Mouse (Mus musculus) right cerebral cortex, adult 18-20 months (tissue): ENCODE measurements around the gene Dgkz.

Source experiments
- DNase-seq: peaks from one replicate; pipeline ENCODE4 v3.0.0; 2022; ENCODE audit warnings: mixed read lengths

Dgkz gene

GRCm38 (mm10) chr2:91975581-91976541 lies at the start of gene Dgkz:
Dgkz (minus strand) TSS chr2:91975864.
- no peak for DNase-seq

DNA sequence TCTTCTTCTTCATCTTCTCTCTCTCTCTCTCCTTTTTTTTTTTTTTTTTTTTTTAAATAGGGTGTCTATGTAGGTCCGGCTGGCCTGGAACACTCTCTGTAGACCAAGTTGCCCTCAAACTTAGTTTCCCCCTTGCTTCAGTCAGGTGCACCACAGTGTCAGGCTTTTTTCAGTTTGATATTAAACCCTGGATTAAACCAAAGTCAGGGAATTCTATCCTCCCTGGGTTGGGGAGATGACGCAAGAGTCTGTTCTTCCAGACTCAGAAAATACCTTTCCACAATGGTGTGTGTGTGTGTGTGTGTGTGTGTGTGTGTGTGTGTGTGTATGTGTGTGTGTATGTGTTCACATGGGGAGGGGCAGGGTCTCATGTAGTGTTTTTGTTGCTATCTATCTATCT lies 49.5 kb upstream of the Dgkz start:
- DNase-seq = no peak

GRCm38 (mm10) chr2:92024274-92024672 lies 48.6 kb upstream of the Dgkz start, which contains the start of gene Creb3l1:
Creb3l1 (minus strand) TSS chr2:92024502.
- peak; percentile 15 for DNase-seq

GRCm38 (mm10) chr2:92023362-92024273 lies 48.0 kb upstream of the Dgkz start:
- no peak for DNase-seq

DNA sequence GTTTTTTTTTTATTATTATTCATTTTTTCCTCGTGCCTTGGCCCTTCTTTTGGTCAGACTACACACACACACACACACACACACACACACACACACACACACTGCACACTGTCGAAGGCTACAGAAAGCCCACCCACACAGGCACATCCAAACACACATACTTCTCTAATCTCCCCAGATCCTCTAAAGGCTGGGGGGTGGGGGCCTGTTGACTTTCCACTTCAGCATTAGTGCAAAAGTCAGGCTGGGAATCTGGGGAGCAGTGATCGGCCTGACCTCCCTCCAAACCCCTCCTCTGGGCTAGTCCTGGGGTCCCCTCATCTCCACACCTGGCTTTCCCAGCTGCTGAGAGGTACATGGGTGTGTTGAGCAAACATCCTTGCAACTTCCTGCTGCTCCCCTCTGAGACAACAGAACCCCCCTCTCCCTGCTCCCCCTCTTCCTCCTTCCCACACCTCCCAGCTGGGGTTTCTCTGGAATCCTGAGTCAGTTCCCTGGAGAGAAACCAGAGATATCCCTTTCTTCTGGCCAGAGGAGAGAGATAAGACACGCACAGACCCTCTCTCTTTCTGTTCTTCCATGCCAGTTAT lies 45.1 kb upstream of the Dgkz start:
- no peak for DNase-seq

GRCm38 (mm10) chr2:92017440-92017839 lies 41.8 kb upstream of the Dgkz start:
- DNase-seq = no peak

DNA sequence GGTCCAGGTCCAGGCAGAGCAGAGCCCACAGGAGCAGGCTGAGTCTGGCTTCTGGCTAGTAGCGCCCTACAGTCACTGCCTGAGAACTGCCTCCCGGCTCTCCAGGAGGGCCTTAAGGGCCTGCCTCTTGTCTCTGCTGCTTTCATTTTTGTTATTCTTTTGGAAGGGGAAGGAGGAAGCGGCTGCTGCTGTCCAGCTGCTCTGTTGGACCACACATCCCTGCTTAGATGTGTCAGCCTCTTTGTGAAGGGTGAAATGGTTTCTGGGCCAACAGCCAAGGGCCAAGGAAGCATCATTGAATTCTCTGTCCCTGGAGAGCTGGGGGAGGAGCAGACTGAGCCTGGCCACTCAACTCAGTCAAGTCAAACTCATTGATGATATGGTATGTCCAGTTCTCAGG lies 41.3 kb upstream of the Dgkz start:
- peak; percentile 14 for DNase-seq

- DNase-seq = no peak
These were observed 39.2 kb upstream of the Dgkz start for GRCm38 (mm10) chr2:92014891-92015290.

DNA sequence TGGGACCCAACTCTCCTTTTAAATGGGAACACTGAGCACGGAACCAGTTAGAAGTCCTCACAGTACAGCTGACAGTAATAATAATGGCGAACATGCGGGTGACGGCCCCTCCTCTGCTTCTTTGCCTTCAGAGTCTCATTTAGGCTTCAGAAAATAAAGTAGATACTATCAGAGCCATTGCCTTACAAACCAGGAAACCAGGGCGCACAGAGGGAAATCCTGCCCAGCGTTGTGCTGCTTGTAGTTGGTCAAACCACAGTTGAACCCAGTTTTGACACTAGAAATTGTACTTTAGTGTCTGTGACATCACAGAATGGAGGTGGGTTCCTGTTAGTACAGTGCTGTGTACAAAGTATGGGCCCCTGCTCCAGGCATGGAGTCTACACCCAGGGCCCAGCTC lies 38.6 kb upstream of the Dgkz start:
- DNase-seq = no peak

- DNase-seq = no peak
These were observed 37.2 kb upstream of the Dgkz start for GRCm38 (mm10) chr2:92012768-92013445.

DNA sequence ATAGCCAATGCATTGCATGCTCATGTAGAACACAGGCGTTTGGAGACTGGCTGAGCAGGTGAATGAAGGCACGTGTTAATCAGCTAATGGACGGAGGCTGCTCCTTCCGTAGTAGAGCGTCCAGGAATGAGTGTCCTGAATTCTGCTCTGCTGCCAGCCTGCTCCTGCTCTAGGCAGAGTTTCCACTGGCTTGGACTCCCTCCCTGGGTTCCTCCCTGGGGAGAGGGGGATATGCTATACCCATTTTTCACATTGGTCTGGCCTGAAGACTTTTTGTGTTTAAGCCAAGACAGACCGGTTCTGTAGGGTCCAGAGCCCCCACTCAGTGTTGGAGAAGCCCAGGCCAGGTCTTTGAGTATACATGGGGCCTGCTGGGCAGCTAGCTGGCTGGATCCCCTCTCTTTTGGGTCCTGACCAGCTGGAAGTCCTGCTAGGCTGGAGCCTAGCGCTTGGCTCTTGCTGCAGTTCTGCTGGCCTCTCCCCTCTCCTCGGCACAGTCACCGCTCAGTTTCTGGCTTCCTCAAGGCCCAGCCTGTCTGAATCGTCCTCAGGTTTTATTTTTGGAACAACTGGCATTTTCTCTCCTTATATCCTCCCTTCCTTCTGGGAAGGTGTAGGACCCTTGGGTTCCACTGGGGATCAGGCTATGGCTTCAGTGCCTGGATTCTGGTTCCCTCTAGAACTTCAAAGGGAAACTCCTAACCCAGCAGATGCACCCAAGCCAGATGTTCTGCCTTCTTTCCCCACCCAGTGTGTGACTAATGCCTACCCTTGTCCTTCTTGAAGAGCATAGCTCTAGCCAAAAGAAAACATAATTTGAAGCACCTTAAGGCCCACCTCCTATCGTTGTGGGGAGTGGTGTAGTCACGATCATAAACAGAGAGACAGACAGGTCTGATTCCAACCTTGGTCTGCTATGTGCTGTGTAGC lies 36.0 kb upstream of the Dgkz start:
- DNase-seq = no peak

DNA sequence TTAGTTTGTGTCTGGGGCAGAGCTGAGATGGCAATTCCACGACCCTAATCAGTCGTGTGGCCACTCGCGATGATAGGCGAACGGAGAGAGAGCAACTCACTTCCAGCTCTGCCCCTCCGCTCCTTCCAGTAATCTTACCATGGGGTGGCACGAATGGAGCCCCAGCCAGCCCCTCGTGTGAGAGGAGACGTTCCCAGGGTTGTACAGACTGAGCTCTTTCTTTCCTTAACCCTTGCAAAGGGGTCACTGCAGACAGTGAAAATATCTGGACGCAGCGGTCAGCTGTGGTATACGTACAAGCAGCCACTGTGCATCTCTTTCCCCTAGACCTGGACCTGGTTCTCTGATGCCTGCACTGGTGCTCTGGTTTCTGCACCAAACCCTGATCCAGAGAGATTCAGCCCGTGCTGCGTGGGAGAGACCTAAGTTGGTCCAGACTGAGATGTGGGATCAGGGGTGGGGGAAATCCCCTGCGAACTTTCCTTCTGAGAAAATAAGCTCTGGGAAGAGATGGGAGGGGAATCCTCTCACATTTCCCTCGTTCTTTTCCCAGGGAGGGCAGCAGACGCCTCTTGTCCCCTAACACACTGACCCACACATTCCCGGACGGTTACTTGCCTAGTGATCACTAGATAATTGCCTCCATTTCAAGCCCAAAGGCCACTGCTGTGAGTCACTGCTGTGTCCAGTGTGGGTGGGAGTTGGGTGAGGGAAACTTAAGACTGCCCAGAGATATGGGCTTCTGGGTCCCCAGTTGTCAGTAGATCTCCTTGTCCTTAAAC lies 33.1 kb upstream of the Dgkz start:
- peak; percentile 47 for DNase-seq

- peak; percentile 99 for DNase-seq
These were observed 32.4 kb upstream of the Dgkz start for GRCm38 (mm10) chr2:92007933-92008622.

DNA sequence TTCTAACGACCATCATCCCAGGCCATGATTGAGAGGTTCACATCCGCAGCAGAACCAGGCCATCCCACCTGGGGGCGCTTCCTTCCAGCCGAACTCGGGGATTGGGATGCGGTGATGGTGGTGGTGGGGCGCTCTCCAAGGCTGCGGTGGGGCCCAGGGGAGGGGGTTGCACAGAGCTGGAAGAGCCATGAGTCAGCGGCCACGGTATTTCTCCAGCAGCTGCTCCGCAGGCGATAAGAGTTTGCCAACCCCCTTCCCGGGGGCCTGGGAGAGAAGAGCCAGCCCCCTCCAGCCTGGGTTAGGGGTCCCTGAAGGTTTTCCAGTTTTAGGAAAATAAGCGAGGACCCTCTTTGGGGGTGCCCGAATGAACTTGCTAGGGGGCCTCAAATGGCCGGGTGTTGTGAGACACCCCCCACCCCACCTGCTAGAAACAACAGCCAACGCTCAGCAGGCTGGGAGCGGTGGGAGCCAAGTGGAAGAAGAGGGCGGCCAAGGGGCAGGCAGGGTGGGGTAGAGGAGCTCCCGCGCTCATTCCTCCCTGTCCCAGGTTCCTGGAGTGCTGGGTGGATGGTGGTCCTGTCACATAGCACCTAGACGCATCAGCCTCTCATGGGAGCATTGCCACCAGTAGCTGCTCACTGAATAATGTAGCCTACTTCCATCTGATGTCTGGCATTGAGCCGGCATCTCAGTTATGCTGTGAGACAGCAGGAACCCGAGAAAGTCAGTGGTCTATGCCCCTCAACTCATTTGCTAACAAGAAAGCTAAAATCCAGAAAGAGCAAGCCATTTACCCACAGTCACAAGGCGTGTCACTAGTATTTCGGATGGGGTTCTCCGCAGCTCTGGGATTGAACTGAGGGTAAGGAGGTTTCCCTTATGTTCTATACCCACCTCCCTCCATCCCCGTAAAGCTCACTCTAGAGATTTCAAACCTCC lies 31.6 kb upstream of the Dgkz start:
- DNase-seq = no peak

DNA sequence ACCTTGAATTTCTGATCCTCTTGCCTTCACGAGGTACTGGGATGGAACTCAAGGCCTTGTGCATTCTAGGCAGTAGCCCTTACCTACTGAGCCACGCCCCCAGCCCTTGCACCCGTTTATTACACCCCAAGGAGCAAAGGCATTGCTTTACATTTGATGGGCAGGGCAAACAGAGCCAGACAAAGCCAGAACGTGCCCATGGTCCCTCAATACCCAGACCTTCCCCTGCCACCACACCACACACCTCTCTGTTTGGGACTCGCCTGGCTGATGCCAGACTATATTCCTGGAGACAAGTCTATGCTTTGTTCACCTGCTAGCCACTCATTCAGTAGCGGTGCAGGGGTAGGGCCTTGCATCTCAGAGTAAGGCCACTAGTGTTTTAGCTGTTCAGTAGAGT lies 30.8 kb upstream of the Dgkz start:
- no peak for DNase-seq

- no peak for DNase-seq
These were observed 29.0 kb upstream of the Dgkz start for GRCm38 (mm10) chr2:92004617-92005016.

GRCm38 (mm10) chr2:91997905-91998608 lies 22.4 kb upstream of the Dgkz start:
- DNase-seq = no peak

DNA sequence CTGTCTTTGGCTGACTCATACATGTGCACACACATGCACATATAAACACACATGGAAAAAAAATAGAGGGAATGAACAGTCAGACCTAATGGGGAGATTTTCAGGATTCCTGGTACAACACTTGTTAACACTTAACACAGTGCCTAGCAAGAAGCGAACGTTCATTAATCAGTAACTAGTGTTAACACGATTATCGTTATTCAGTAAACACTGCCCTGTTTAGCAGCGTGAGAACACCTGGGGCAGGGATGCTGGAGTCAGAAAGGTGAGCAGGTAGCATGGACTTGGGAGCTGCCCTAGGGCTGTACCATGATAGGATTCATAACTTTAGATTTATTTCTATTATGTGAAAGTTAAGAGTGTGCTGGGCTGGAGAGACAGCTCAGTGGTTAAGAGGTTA lies 20.3 kb upstream of the Dgkz start:
- no peak for DNase-seq
